Mouse (Mus musculus) cerebellum, adult 2 months (tissue): ENCODE measurements around the gene Mycbp2.

Experiments used
- CTCF ChIP-seq: fragments of 200-500 bp; IDR thresholded peaks from 2 replicates; pipeline ENCODE4 v1.5.1; 2011; ENCODE audit warnings: low read depth, mild to moderate bottlenecking, control low read depth, low read length, moderate library complexity, borderline replicate concordance; ENCODE audit not compliant: insufficient read depth
- POLR2A ChIP-seq: fragments of 200-500 bp; IDR thresholded peaks from 2 replicates; pipeline ENCODE4 v1.6.1; 2011; ENCODE audit warnings: low read length, control low read depth, borderline replicate concordance; ENCODE audit not compliant: insufficient read depth

GRCm38 (mm10) chr14:103075166-103075565 lies 271.4 kb downstream of the Mycbp2 start:
- TF ChIP-seq CTCF: no peak
- no peak for TF ChIP-seq POLR2A
